Mouse (Mus musculus): ENCODE measurements around the gene Gm6525.

DNA sequence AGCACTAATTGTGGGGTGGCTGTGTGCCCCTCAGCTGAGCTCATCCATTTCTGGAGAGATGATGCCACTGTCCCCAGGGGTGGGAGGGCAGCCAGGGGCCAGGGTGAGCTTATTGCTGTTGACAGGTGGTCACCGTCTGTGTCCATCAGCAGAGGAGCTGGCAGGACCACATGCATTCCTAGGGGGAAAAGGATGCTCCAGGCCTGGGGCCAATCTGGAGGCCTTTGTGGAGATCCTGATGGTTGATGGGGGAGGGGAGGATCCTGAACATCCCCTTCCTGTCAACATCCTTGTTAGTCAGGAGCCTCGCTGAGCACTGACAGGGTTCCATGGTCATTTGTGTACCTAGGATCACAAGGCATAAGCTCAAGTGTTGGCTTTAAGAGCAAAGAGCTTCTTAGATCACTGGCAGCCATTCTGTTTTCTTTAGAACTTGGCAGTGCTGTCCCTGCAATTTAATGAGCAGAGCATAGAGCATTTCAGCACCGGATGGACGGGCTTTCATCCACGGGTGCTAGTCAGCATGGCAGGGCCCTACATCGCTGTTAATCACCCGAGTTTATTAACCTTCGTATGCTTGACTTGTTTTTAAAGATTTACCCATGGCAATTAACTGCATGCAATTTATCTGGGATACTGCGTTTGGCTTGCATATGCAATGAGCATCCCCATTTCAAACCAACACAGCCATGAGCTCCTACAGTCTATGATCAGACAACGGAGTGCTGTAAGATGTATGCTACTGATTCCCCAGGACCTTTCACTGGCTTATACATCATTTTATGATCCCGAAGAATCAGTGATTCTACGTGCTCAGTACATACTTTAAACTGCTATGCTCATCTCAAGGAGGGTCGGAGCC, 26.9 kb downstream of the Gm6525 start:
- TF ChIP-seq CTCF (IDR thresholded peaks at IDR 0.05; ENCODE audit: borderline replicate concordance, insufficient read depth, low read depth, low read length) (no peak), POLR2A (IDR thresholded peaks at IDR 0.05; ENCODE audit: borderline replicate concordance, insufficient read depth, low read length) (no peak)

Measured in cerebellum, adult 2 months (tissue).